Mouse (Mus musculus): ENCODE data around the gene Fh1. TPM values are rescaled to one million over a fixed set of nuclear protein-coding genes. Genes with fewer than 3 reads are reported as not detected.

Fh1 gene
- total RNA-seq, 1 experiment from 2014 or later: 73.8 TPM

DNA sequence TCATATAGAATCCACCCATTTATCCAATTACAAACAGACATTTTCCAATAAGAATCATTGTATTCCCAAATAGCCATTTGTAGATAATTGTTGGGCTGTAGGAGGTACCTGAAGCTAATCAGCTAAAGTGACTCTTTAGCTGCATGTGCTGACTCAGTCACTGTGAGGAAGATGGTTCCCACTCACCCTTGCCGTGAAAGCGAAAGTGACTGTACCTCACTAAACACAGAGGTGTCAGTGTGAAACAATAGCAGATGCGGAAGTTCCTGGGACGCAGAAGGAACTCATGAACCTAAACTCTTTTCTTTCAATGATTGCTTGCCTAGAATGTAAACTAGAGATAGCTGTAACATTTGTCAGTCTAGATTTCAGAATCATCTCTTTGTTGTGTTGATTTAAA is 61.1 kb downstream of the Fh1 start:
- peak; percentile 61; the same call in 1 of the 2 replicates for ATAC-seq (ENCODE audit: extremely low read depth, insufficient number of reproducible peaks, low FRiP score, poor library complexity, severe bottlenecking)

DNA sequence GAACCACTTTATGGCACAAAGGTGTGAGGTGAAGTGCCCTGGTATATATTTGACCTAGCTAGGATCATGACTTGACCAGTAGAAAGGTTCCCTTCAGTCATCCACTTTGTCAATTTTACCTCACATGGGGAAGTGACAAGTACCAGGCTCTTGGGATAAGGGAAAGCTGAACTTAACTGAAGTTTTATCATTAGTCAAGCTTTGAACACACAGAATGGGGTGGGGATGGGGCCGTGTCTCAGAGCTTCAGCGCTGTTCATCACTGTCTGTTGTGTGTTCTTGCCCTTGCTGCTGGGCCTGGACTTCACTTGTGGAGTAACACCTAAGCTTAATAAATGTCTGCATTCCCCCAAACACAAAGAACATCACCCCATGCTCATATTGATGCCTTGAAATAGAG is 63.1 kb downstream of the Fh1 start:
- ATAC-seq (ENCODE audit: extremely low read depth, insufficient number of reproducible peaks, low FRiP score, poor library complexity, severe bottlenecking): no peak

- ATAC-seq (ENCODE audit: extremely low read depth, insufficient number of reproducible peaks, low FRiP score, poor library complexity, severe bottlenecking): no peak
These were observed 63.6 kb downstream of the Fh1 start for GRCm38 (mm10) chr1:175561806-175562205.

DNA sequence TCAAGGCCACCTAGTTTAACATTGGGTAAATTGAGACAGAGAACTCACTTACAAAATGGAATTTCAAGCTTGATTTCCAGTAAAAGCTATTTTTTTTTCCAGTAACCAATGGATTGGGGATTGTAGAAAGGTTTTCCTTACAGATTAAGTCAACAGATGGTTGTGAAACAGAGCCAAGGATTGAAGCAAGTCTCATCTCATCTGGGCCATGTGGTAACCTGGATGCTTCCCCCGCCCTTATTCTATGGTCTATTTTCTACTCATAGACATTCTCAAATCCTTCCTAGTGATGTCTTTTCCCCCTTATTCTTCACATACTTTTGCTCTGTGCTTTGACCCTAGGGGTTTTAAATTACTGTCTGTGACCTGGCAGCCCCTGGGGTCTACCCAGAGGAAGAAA is 70.8 kb downstream of the Fh1 start:
- ATAC-seq (ENCODE audit: extremely low read depth, insufficient number of reproducible peaks, low FRiP score, poor library complexity, severe bottlenecking): no peak

- ATAC-seq (ENCODE audit: extremely low read depth, insufficient number of reproducible peaks, low FRiP score, poor library complexity, severe bottlenecking): no peak
These were observed 73.0 kb downstream of the Fh1 start for GRCm38 (mm10) chr1:175552474-175552873.

- no peak for ATAC-seq (ENCODE audit: extremely low read depth, insufficient number of reproducible peaks, low FRiP score, poor library complexity, severe bottlenecking)
These were observed 74.8 kb downstream of the Fh1 start for GRCm38 (mm10) chr1:175550586-175550985.

Other genes with a start within 250 kb of the Fh1 start
- not detected in 2 replicates for gene Rgs7, start 133.1 kb downstream of the Fh1 start, total RNA-seq (2017)
- gene Kmo, start 5.3 kb downstream of the Fh1 start, total RNA-seq (2017): 108 and 110 TPM in 2 replicates
- 0.86 and 1.6 TPM in 2 replicates for gene Opn3, start 67.1 kb upstream of the Fh1 start, total RNA-seq (2017)
- 12.6 and 13.9 TPM in 2 replicates for gene Chml, start 67.3 kb upstream of the Fh1 start, total RNA-seq (2017)
- gene Wdr64, start 73.0 kb upstream of the Fh1 start, total RNA-seq (2017): not detected in 2 replicates

Measured in neutrophil, adult 5-6 weeks (primary cell).